Mouse (Mus musculus) left cerebral cortex, postnatal 10 days (tissue): Measurements from ENCODE around the gene Zfp748. TPM values are rescaled to one million over a fixed set of nuclear protein-coding genes. Genes with fewer than 3 reads are reported as not detected.

Source experiments
- DNase-seq, 2 experiments: peaks; one replicate each; pipeline ENCODE4 v3.0.0; 2021 to 2022; ENCODE audit warnings: low spot score in 2 of 2, mixed read lengths in 1 of 2; ENCODE audit errors: extremely low spot score in 1 of 2
- intact Hi-C: fragments of 180-260 bp; cut with DNase I; formaldehyde crosslinking; loops from one replicate; pipeline ENCODE4 v1.15.1; 2025
- total RNA-seq, 2 experiments: library from RNA; stranded (reverse); gene quantifications; 2 replicates each; pipeline ENCODE4 v1.2.3; 2021

The Zfp748 gene
- total RNA-seq: 1 to 10 TPM; 9.5 to 9.6 TPM

- DNase-seq: no peak
- intact Hi-C loops: no loop called here
Measured at GRCm38 (mm10) chr13:67553730-67554129, at the start of gene Zfp748. TSS of gene Zfp748 (minus strand) at chr13:67553830.

- no peak for DNase-seq
- intact Hi-C loops: no loop called here
Measured at GRCm38 (mm10) chr13:67572591-67573189, 19.1 kb upstream of the Zfp748 start.

- intact Hi-C loops: no loop called here
- peak; percentile 86 to 88 for DNase-seq
Measured at GRCm38 (mm10) chr13:67552505-67553346, 904 bp downstream of the Zfp748 start.

GRCm38 (mm10) chr13:67545941-67546340 lies 7.7 kb downstream of the Zfp748 start:
- intact Hi-C loops: no loop called here
- no peak for DNase-seq

- intact Hi-C loops: no loop called here
- DNase-seq: no peak
Measured at GRCm38 (mm10) chr13:67527049-67527730, 26.4 kb downstream of the Zfp748 start.

- DNase-seq: peak; percentile 92 to 94
- intact Hi-C loops: no loop called here
Measured at GRCm38 (mm10) chr13:67525753-67526410, 27.7 kb downstream of the Zfp748 start, which contains the start of the genes Gm26965 and Zfp87. TSS of gene Gm26965 (minus strand) at chr13:67526151. TSS of gene Zfp87 (minus strand) at chr13:67526177.

- intact Hi-C loops: no loop called here
- no peak for DNase-seq
Measured at GRCm38 (mm10) chr13:67500908-67501307, 52.7 kb downstream of the Zfp748 start.

- DNase-seq: peak; percentile 79 to 89
- intact Hi-C loops: no loop called here
Measured at GRCm38 (mm10) chr13:67500084-67500719, 53.4 kb downstream of the Zfp748 start, which contains the start of gene Zfp58. TSS of gene Zfp58 (minus strand) at chr13:67500555.

GRCm38 (mm10) chr13:67495631-67496030 lies 58.0 kb downstream of the Zfp748 start:
- no peak for DNase-seq
- intact Hi-C loops: no loop called here

Other genes with a start within 250 kb of the Zfp748 start
- 1 to 10 TPM; 3.2 to 3.6 TPM for gene Zfp457, start 247.3 kb downstream of the Zfp748 start, total RNA-seq
- gene Zfp595, start 221.3 kb downstream of the Zfp748 start, total RNA-seq: 1 to 10 TPM; 2.3 to 2.5 TPM
- not detected for gene Gm28044, start 193.3 kb downstream of the Zfp748 start, total RNA-seq
- gene Zfp953, start 193.2 kb downstream of the Zfp748 start, total RNA-seq: under 1 TPM; 0.63 to 0.64 TPM
- not detected for gene Gm28041, start 178.1 kb downstream of the Zfp748 start, total RNA-seq
- gene Zfp456, start 178.0 kb downstream of the Zfp748 start, total RNA-seq: under 1 TPM; 0.67 to 0.69 TPM
- 1 to 10 TPM; 1.7 to 2.1 TPM for gene Zfp429, start 154.0 kb downstream of the Zfp748 start, total RNA-seq
- gene Zfp459, start 132.4 kb downstream of the Zfp748 start, total RNA-seq: 1 to 10 TPM; 3.1 to 5.3 TPM
- gene Zfp874a, start 102.2 kb downstream of the Zfp748 start, total RNA-seq: 10 to 100 TPM in 1 of 2 experiments, 1 to 10 TPM in 1; 9.9 to 12.4 TPM
- 10 to 100 TPM; 14.2 to 15.1 TPM for gene Zfp874b, start 69.6 kb downstream of the Zfp748 start, total RNA-seq
- 1 to 10 TPM; 5.7 to 7.0 TPM for gene Zfp58, start 53.3 kb downstream of the Zfp748 start, total RNA-seq
- not detected for gene Gm26965, start 27.7 kb downstream of the Zfp748 start, total RNA-seq
- gene Zfp87, start 27.7 kb downstream of the Zfp748 start, total RNA-seq: 10 to 100 TPM; 25.1 to 28.4 TPM
- gene Zfp729b, start 55.9 kb upstream of the Zfp748 start, total RNA-seq: 10 to 100 TPM in 1 of 2 experiments, 1 to 10 TPM in 1; 8.9 to 10.1 TPM
- gene Gm49345, start 83.9 kb upstream of the Zfp748 start, total RNA-seq: 1 to 10 TPM in 1 of 2 experiments, under 1 TPM in 1; 0.71 to 1.2 TPM
- gene Zfp729a, start 84.0 kb upstream of the Zfp748 start, total RNA-seq: 1 to 10 TPM; 7.7 to 7.9 TPM
- gene Zfp738, start 133.2 kb upstream of the Zfp748 start, total RNA-seq: 10 to 100 TPM; 21.0 to 21.8 TPM
- 10 to 100 TPM; 12.7 to 16.3 TPM for gene Zfp65, start 175.3 kb upstream of the Zfp748 start, total RNA-seq
- 1 to 10 TPM; 5.8 to 6.5 TPM for gene Zfp85, start 201.4 kb upstream of the Zfp748 start, total RNA-seq
- 1 to 10 TPM; 3.7 to 4.6 TPM for gene Zfp493, start 225.9 kb upstream of the Zfp748 start, total RNA-seq